Mouse (Mus musculus) midbrain, embryonic 14.5 days (tissue): ENCODE results near the gene Hnrnpd. TPM values are rescaled to one million over a fixed set of nuclear protein-coding genes. Genes with fewer than 3 reads are reported as not detected.

ENCODE experiments used
- polyA plus RNA-seq: library from polyadenylated mRNA; unstranded; fragments of >200 nt; fragmentation: Nextera tagmentation; extraction: Ambion mirVana; gene quantifications from 2 replicates; pipeline ENCODE4 v1.2.1, GENCODE M21; 2014

Hnrnpd gene
- polyA plus RNA-seq, 1 experiment from 2014 or later = 134 TPM

Other genes starting within 250 kb of the Hnrnpd start
- 59.5 and 75.6 TPM in 2 replicates for gene Rasgef1b, start 249.9 kb downstream of the Hnrnpd start, polyA plus RNA-seq
- gene Vamp9, start 72.7 kb downstream of the Hnrnpd start, polyA plus RNA-seq = 0.50 and 0.68 TPM in 2 replicates
- gene 4930524J08Rik, start 123 bp upstream of the Hnrnpd start, polyA plus RNA-seq = 2.4 and 3.6 TPM in 2 replicates
- 268 and 279 TPM in 2 replicates for gene Hnrnpdl, start 60.7 kb upstream of the Hnrnpd start, polyA plus RNA-seq
- gene Enoph1, start 61.0 kb upstream of the Hnrnpd start, polyA plus RNA-seq = 43.4 and 49.4 TPM in 2 replicates
- 20.0 and 23.6 TPM in 2 replicates for gene Tmem150c, start 180.9 kb upstream of the Hnrnpd start, polyA plus RNA-seq